Mouse (Mus musculus) neural tube, embryonic 12.5 days (tissue): ENCODE data around the gene Ssbp1. TPM values are rescaled to one million over a fixed set of nuclear protein-coding genes. Genes with fewer than 3 reads are reported as not detected.
A peak's percentile ranks its signal among the peaks of the same experiment; 100 is the strongest.

Source experiments
- ATAC-seq: fragments of 200-750 bp; cut with Nextera tagmentation; 2 replicates; pipeline ENCODE4 v1.8.0; 2017; ENCODE audit warnings: low read depth, mild to moderate bottlenecking, moderate TSS enrichment, moderate library complexity; ENCODE audit not compliant: low FRiP score
- H3K27ac ChIP-seq: fragments of 300-500 bp; sonication (generic); 2 replicates; pipeline ENCODE4 v1.5.1; 2016
- H3K27me3 ChIP-seq: fragments of 300-500 bp; sonication (generic); replicated peaks from 2 replicates; pipeline ENCODE4 v1.6.1; 2016; ENCODE audit warnings: mild to moderate bottlenecking
- H3K36me3 ChIP-seq: fragments of 300-500 bp; sonication (generic); 2 replicates; pipeline ENCODE4 v1.6.1; 2016; ENCODE audit warnings: mild to moderate bottlenecking
- H3K4me1 ChIP-seq: fragments of 300-500 bp; sonication (generic); 2 replicates; pipeline ENCODE4 v1.6.1; 2016
- H3K4me2 ChIP-seq: fragments of 300-500 bp; sonication (generic); replicated peaks from 2 replicates; pipeline ENCODE4 v1.6.1; 2016; ENCODE audit warnings: mild to moderate bottlenecking
- H3K4me3 ChIP-seq: fragments of 300-500 bp; sonication (generic); 2 replicates; pipeline ENCODE4 v1.5.1; 2016
- H3K9ac ChIP-seq: fragments of 300-500 bp; sonication (generic); 2 replicates; pipeline ENCODE4 v1.6.1; 2016; ENCODE audit warnings: mild to moderate bottlenecking
- H3K9me3 ChIP-seq: fragments of 300-500 bp; sonication (generic); 2 replicates; pipeline ENCODE4 v1.6.1; 2016; ENCODE audit warnings: mild to moderate bottlenecking
- WGBS: fragments of 180-500 bp; shearing (Covaris S2); methylation state at CpG from one replicate; pipeline ENCODE4 v1.1.7; 2016; 5-methylcytosine and 5-hydroxymethylcytosine counted together
- polyA plus RNA-seq: library from polyadenylated mRNA; unstranded; fragments of >200 nt; fragmentation: Nextera tagmentation; extraction: Ambion mirVana; gene quantifications from 2 replicates; pipeline ENCODE4 v1.2.1, GENCODE M21; 2016

Ssbp1 gene
- polyA plus RNA-seq = 147 and 156 TPM in 2 replicates

- no peaks in the 10 kb centered on the region for H3K9me3 ChIP-seq
Measured at GRCm38 (mm10) chr6:40470916-40471719, at the start of gene Ssbp1. Gene Ssbp1, plus strand, starts transcription at chr6:40471352.

GRCm38 (mm10) chr6:40423013-40423412, 48.1 kb upstream of the Ssbp1 start:
- Histone ChIP-seq H3K27ac (no peak overlapping the region), H3K27me3 (no peaks in the 10 kb centered on the region), H3K36me3 (peaks cover 4% of the 10 kb centered on the region; the same call in 1 of the 2 replicates), H3K4me1 (no peaks in the 10 kb centered on the region), H3K4me3 (no peak overlapping the region), H3K9ac (no peak overlapping the region), H3K9me3 (no peaks in the 10 kb centered on the region), H3K4me2 (no peak overlapping the region)
- no peak for ATAC-seq
- WGBS = 71% methylated on average over 1 of the region's 1 CpGs

More at GRCm38 (mm10) chr6:40470916-40471719, at the start of gene Ssbp1:
- 1% methylated on average over 54 of the region's 54 CpGs for WGBS
- Histone ChIP-seq H3K4me2 (peak within 1 kb of the TSS; percentile 69), H3K4me1 (peaks cover 10% of the 10 kb centered on the region; the same call in 1 of the 2 replicates), H3K27me3 (no peaks in the 10 kb centered on the region), H3K36me3 (peaks cover 27% of the 10 kb centered on the region), H3K4me3 (peak within 1 kb of the TSS; percentile 75), H3K27ac (peak within 1 kb of the TSS; percentile 64), H3K9ac (peak within 1 kb of the TSS; percentile 84)
- ATAC-seq = peak; percentile 96

GRCm38 (mm10) chr6:40423774-40424173, 47.4 kb upstream of the Ssbp1 start:
- no peaks in the 10 kb centered on the region for H3K9me3 ChIP-seq
- H3K4me3 ChIP-seq = no peak overlapping the region
- no peak overlapping the region for H3K27ac ChIP-seq
- no peaks in the 10 kb centered on the region for H3K4me1 ChIP-seq
- WGBS = 58% methylated on average over 1 of the region's 1 CpGs
- H3K4me2 ChIP-seq = no peak overlapping the region
- H3K36me3 ChIP-seq = 0 out of 2 replicates have a peak, but pooled peaks cover 4% of the 10 kb centered on the region
- H3K27me3 ChIP-seq = no peaks in the 10 kb centered on the region
- no peak for ATAC-seq
- H3K9ac ChIP-seq = no peak overlapping the region

- ATAC-seq = no peak
- 91% methylated on average over 7 of the region's 7 CpGs for WGBS
- no peak overlapping the region for H3K27ac ChIP-seq
- H3K4me1 ChIP-seq = peaks cover 2% of the 10 kb centered on the region; the same call in 1 of the 2 replicates
- no peak overlapping the region for H3K4me3 ChIP-seq
- 0 out of 2 replicates have a peak, but pooled peaks cover 3% of the 10 kb centered on the region for H3K36me3 ChIP-seq
- H3K4me2 ChIP-seq = no peak overlapping the region
- no peak overlapping the region for H3K9ac ChIP-seq
- H3K27me3 ChIP-seq = no peaks in the 10 kb centered on the region
- H3K9me3 ChIP-seq = no peaks in the 10 kb centered on the region
Measured at GRCm38 (mm10) chr6:40427441-40427840, 43.7 kb upstream of the Ssbp1 start.

- H3K4me2 ChIP-seq = no peak overlapping the region
- no peak overlapping the region for H3K9ac ChIP-seq
- H3K36me3 ChIP-seq = no peaks in the 10 kb centered on the region
- no peak overlapping the region for H3K27ac ChIP-seq
- 75% methylated on average over 3 of the region's 3 CpGs for WGBS
- H3K9me3 ChIP-seq = no peaks in the 10 kb centered on the region
- H3K27me3 ChIP-seq = no peaks in the 10 kb centered on the region
- no peak for ATAC-seq
- peaks cover 2% of the 10 kb centered on the region; the same call in 1 of the 2 replicates for H3K4me1 ChIP-seq
- no peak overlapping the region for H3K4me3 ChIP-seq
Measured at GRCm38 (mm10) chr6:40428696-40429095, 42.5 kb upstream of the Ssbp1 start.

GRCm38 (mm10) chr6:40429521-40429931, 41.6 kb upstream of the Ssbp1 start:
- whole genome bisulfite sequencing = 80% methylated on average over 4 of the region's 4 CpGs
- no peaks in the 10 kb centered on the region for H3K36me3 ChIP-seq
- H3K27ac ChIP-seq = no peak overlapping the region
- no peak overlapping the region for H3K4me3 ChIP-seq
- H3K27me3 ChIP-seq = no peaks in the 10 kb centered on the region
- no peak overlapping the region for H3K4me2 ChIP-seq
- no peak for ATAC-seq
- H3K4me1 ChIP-seq = peaks cover 7% of the 10 kb centered on the region; the same call in 1 of the 2 replicates
- no peak overlapping the region for H3K9ac ChIP-seq
- no peaks in the 10 kb centered on the region for H3K9me3 ChIP-seq

- H3K4me2 ChIP-seq = no peak overlapping the region
- no peaks in the 10 kb centered on the region for H3K36me3 ChIP-seq
- no peaks in the 10 kb centered on the region for H3K9me3 ChIP-seq
- no peak overlapping the region for H3K4me3 ChIP-seq
- no peaks in the 10 kb centered on the region for H3K27me3 ChIP-seq
- no peak overlapping the region for H3K9ac ChIP-seq
- peaks cover 13% of the 10 kb centered on the region; the same call in 1 of the 2 replicates for H3K4me1 ChIP-seq
- H3K27ac ChIP-seq = no peak overlapping the region
- no peak for ATAC-seq
- 86% methylated on average over 3 of the region's 3 CpGs for WGBS
Measured at GRCm38 (mm10) chr6:40430251-40430650, 40.9 kb upstream of the Ssbp1 start.

GRCm38 (mm10) chr6:40430878-40431277, 40.3 kb upstream of the Ssbp1 start:
- Histone ChIP-seq H3K27ac (no peak overlapping the region), H3K4me2 (no peak overlapping the region), H3K36me3 (no peaks in the 10 kb centered on the region), H3K4me1 (peaks cover 13% of the 10 kb centered on the region; the same call in 1 of the 2 replicates), H3K27me3 (no peaks in the 10 kb centered on the region), H3K9me3 (no peaks in the 10 kb centered on the region), H3K9ac (no peak overlapping the region), H3K4me3 (no peak overlapping the region)
- ATAC-seq = no peak
- 81% methylated on average over 3 of the region's 3 CpGs for WGBS

GRCm38 (mm10) chr6:40431356-40431755, 39.8 kb upstream of the Ssbp1 start:
- Histone ChIP-seq H3K36me3 (no peaks in the 10 kb centered on the region), H3K27me3 (no peaks in the 10 kb centered on the region), H3K27ac (no peak overlapping the region), H3K4me2 (no peak overlapping the region), H3K9me3 (no peaks in the 10 kb centered on the region), H3K4me3 (no peak overlapping the region), H3K4me1 (peaks cover 13% of the 10 kb centered on the region; the same call in 1 of the 2 replicates), H3K9ac (no peak overlapping the region)
- 66% methylated on average over 4 of the region's 4 CpGs for WGBS
- ATAC-seq = no peak

- no peak overlapping the region for H3K9ac ChIP-seq
- H3K9me3 ChIP-seq = no peaks in the 10 kb centered on the region
- no peak overlapping the region for H3K4me3 ChIP-seq
- H3K27ac ChIP-seq = no peak overlapping the region
- no peak overlapping the region for H3K4me2 ChIP-seq
- ATAC-seq = no peak
- peaks cover 13% of the 10 kb centered on the region; the same call in 1 of the 2 replicates for H3K4me1 ChIP-seq
- no peaks in the 10 kb centered on the region for H3K27me3 ChIP-seq
- no peaks in the 10 kb centered on the region for H3K36me3 ChIP-seq
Measured at GRCm38 (mm10) chr6:40431812-40432211, 39.3 kb upstream of the Ssbp1 start.

- no peak overlapping the region for H3K27ac ChIP-seq
- no peak overlapping the region for H3K4me3 ChIP-seq
- H3K4me2 ChIP-seq = no peak overlapping the region
- H3K36me3 ChIP-seq = no peaks in the 10 kb centered on the region
- H3K9me3 ChIP-seq = no peaks in the 10 kb centered on the region
- no peak overlapping the region for H3K9ac ChIP-seq
- peaks cover 13% of the 10 kb centered on the region; the same call in 1 of the 2 replicates for H3K4me1 ChIP-seq
- 88% methylated on average over 17 of the region's 17 CpGs for WGBS
- no peak for ATAC-seq
- H3K27me3 ChIP-seq = no peaks in the 10 kb centered on the region
Measured at GRCm38 (mm10) chr6:40432346-40433275, 38.5 kb upstream of the Ssbp1 start.

- 8% methylated on average over 7 of the region's 7 CpGs for WGBS
- ATAC-seq = no peak
Measured at GRCm38 (mm10) chr6:40434697-40435096, 36.5 kb upstream of the Ssbp1 start.

More at GRCm38 (mm10) chr6:40434697-40435096, 36.5 kb upstream of the Ssbp1 start:
- Histone ChIP-seq H3K4me1 (peaks cover 13% of the 10 kb centered on the region; the same call in 1 of the 2 replicates), H3K27ac (no peak overlapping the region), H3K27me3 (no peaks in the 10 kb centered on the region; the same call in 1 of the 2 replicates), H3K9me3 (no peaks in the 10 kb centered on the region), H3K4me3 (peak overlapping the region; percentile 81), H3K9ac (peak overlapping the region; percentile 84), H3K36me3 (no peaks in the 10 kb centered on the region), H3K4me2 (peak overlapping the region; percentile 82)
